Mouse (Mus musculus) ZHBTc4 (cell line): Measurements from ENCODE around the gene Gldc.

Source experiments
- DNase-seq: peaks from one replicate; pipeline ENCODE4 v3.0.0-alpha.2; 2011; ENCODE audit warnings: low read depth, low spot score

Gldc gene

DNA sequence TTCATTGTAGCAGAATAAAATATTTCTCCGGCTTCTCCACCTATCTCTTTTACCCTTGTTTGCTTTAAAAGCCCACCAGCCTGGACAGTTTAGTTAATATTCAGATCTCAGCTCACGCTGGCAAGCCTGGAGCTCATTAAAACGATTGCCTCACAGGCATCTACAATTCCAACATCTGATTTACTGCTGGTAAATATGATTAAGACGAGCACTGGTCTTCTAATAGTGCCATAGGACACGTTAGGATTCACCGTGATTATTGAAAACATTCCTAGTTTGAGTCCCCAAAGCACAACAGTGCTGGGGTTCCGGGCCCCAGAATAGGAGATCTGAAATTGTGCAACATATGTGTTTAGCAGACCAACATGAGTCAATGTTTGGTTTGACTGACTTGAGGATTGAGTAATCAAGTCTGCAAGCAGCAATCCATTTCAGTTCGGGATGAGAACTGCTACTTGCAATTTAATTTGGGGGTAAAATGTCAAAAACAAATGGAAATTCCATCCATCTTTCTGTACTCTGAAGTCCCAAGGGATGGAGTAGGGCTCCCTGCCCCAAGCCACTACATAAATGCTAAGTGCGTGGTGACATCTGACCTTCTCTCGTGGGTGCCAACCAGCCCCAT, 67.9 kb downstream of the Gldc start:
- DNase-seq, result no peak

DNA sequence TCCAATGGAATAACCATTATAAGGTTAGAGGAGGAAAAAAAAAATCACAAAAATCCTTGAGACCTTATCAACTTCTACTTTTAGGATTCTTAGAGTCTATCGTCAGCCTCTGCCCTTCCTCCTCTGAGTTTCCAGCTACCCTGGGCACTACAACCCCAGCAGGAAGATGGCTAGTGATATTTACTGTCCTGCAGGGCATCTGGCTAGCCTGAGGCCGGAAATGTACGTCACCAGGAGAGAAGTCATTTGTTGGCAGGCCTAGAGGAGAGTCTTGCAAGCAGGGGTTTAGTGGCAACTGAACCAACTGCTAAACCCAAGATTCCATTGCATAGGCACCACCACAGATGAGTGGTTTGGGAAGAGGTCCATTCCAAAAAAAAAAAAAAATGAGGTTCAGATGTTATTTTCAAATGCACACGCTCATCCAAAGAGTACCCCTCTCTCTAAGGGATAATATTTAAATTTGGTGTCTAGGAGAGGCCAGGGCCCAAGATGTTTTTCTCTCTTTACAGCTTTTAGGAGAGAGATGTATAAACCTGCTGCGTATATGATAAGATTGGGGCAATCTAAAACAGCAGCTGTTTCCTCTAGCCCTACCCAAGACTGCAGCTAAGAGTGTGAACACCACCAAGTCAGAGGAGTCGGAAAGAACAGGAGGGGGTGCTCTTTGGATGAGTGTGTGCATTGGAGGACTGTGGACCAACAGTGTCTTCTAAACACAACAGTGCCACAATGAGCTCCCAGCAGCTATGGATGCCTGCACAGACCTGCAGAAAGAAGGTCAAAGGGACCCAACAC, 70.0 kb downstream of the Gldc start:
- no peak for DNase-seq

DNA sequence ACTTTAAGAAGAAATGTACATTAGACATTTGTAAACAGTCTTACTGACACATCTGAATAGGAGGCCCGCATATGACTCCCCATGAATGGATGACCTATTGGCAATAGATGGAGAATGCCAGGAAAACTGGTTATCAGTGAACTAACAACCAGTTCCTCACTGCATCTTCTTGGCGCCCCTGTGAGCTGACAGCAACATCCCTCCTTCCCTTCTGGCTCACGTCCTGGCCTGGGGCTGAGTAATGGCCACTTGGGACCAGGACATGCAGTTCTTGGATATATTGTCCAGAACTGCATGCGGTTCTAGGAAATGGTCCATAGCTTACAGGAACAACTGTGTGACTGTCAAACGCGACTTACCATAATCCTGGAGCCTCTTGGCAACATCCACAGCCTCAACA, 72.6 kb downstream of the Gldc start:
- DNase-seq, result no peak

DNA sequence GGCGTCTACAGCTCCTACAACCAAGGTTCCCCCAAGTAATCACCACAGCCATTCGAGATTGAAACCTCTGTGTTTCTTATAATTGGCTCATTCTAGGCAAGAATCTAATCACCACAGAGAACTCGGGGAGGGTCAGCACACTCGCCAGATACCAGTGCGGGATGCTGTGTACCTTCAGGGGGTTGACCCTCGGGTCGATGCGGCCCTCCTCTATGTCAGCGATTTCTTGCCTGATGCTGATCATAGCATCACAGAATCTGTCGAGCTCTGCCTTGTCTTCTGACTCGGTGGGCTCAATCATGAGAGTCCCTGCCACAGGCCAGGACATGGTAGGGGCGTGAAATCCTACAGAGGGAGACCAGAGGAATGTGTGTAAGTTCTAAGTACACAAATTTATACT, 74.7 kb downstream of the Gldc start:
- no peak for DNase-seq

DNA sequence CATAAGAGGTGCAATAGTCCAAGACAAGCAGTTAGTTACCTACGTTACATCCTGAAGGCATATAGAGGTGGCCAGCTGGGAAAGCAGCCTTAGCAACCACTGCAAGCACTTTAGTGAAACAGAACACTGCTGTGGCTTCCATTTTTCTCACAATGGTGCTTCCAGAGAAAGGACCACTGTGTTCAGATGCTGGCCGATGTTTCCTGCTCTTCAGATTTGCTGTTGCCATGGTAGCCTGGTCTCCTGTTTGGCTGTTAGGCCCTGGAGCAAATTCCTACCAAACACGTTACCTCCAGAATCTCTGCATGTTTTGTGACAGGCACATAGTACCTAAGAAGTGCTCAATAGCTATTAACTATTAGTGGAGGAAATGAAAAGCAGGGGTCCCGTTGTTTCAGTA, 78.2 kb downstream of the Gldc start:
- DNase-seq, result peak; percentile 18

DNA sequence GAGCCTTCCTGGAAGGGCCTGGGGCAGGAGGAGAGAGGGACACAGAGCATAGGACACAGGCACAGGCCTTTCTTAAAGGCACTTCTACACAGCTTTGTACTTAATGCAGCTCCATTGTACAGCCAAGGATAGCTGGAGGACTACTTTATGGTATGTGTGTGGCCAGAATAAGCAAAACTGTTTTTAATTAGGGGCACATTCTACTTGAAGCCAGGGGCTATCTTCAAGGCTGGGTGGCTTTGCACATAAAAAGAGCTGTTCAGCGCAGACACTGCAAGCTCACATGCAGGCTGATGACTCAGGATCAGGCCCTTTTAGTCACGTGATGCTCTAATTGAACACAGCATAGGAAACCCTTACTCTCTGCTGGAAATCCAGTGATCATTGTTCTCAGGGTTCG, 79.0 kb downstream of the Gldc start:
- DNase-seq, result peak; percentile 81

DNA sequence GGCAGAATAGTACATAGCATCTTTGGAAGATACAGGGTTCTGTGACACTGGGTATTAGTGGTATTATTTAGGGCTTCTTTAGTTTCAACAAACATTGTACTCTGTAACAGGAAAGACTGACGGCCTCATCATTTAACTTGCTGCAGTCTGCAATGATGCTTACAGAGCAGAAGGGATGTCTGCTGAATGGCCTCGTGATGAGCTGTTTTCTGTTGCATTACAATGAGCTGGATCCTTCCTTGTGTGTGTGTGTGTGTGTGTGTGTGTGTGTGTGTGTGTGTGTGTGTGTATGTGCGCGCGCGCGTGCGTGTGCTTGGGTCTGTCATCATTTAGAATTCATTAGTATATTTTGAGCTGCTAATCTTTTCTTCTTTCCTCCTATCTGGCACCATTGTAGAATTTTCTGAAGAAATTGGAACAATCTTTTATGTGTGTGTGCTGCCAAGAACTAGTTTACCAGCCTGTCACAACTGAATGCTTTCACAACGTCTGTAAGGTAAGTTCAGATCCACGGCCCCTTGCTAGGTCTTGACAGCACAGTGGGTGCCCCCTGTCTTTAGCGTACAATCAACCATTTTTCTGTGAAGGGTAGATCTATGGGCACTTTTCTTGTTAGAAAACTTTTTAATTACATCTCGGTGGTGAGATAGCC, 83.5 kb downstream of the Gldc start:
- no peak for DNase-seq

DNA sequence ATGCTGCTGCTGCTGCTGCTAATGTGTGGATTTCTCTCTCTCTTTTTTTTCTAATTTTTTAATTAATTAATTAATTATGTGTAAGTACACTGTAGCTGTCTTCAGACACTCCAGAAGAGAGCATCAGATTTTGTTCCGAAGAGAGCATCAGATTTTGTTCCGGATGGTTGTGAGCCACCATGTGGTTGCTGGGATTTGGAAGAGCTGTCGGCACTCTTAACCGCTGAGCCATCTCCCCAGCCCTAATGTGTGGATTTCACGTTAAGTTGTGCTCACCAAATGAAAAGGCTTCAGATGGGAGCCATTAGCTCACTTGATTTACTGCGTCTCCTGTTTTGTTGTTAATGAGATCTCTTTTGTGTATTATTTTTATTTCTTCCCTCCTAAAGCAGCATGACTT, 85.1 kb downstream of the Gldc start:
- no peak for DNase-seq

DNA sequence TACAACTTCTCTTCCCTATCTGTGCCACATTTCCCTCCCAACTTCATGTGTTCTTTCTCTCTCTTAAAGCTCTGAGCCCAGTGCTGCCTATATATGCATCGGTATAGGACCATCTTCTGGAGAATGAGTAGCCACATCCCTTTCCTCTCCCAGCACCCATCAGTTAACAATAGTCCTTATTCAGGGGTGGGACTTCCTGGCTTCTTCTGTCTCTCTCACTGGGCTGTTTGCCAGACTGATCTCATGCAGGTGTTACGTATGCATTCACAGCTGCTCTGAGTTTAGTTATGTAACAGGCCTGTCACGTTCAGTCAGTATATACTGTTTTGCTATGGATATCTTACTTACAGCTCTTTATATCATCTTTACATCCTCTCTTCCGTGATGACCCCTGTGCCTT, 109.4 kb downstream of the Gldc start:
- peak; percentile 9 for DNase-seq

DNA sequence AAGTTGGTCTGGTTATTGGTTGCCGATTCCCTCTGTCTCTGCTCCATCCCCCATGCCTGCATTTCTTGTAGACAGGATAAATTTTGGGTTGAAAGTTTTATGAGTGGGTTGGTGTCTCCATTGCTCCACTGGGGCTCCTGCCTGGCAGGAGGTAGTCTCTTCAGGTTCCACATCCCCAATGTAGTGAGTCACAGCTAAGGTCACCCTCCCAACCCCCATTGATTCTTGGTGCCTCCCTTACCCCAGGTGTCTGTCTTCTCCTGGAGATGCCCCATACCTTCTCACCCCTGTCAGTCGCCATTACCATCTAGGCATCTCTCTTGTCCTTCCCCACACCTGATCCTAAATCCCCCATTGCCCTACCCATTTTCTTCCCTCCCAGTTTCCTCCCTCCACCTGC, 121.0 kb downstream of the Gldc start:
- no peak for DNase-seq

DNA sequence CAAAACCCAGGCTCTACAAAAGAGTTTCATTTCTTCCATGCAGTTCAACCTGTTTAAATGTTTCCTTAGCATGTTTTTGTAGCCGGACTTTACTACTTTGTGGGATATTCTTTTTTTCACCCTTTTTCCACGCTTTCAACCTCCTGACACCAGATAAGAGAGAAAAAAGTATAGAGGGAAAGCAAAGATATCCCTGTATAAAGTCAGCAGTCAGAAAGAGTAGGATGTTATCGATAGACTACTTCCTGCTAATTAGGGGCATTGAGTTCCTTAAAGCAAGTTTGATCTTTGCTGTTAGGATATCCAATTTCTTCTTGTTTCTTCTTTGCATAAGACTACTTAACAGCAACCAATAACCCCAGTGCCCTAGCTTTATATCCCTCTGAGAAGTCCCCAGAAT, 123.8 kb downstream of the Gldc start:
- DNase-seq, result no peak

DNA sequence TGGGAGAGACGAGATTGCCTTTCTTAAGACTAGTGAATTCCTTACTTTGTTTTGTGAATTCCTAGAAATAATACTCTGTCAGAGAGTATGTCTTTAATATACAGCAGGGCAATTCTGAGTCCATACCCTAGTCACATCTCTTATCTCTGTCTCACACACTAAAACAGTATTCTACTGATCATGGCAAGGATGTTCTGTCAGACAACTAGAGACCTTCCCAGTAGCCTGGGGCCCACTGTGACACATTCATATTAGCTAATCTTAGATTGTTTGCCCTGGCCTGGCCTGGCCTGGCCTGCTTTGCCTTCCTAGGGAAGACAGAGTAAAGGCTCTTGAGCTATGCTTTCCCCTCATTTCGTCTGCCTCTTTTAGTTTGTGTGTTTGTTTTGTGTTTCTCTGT, 124.6 kb downstream of the Gldc start:
- DNase-seq, result no peak
